Mouse (Mus musculus): ENCODE measurements at regions not wholly inside any gene's neighbourhood (a gene's known extent, or its start where the extent isn't known, plus 50 kb on each side); places are given as distances from the start of the nearest gene placed in this dataset.
A peak's percentile ranks its signal among the peaks of the same experiment; 100 is the strongest.

DNA sequence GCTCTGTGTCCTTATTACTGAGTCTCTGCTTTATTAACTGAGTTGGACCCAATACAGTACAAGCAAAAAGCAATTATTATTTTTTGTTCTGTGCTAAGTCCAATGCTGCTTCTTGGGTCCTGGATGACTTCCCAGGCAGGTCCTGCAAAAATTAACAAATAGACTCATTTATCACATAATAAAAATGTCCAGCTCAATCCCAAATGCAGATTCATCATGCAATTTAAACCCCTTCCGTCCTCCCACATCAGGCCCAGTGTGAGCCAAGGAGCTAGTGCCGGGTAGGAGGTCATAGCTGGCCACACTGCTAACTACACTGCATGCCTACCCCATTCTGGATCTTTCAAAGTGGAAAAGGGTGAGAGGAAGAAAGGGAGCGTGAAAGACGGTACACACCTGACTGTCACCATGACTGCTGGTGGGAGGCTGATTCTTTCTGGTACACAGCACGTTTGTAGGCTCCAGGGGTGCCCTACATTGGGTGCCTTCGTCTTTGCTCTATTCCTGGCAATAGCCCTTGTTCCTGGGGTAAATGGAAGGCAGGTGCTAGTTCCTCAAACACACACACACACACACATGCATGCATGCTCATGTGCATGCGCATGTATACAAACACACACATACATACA is 515.7 kb upstream of the Gm19410 start:
- DNase-seq = peak; percentile 53

DNA sequence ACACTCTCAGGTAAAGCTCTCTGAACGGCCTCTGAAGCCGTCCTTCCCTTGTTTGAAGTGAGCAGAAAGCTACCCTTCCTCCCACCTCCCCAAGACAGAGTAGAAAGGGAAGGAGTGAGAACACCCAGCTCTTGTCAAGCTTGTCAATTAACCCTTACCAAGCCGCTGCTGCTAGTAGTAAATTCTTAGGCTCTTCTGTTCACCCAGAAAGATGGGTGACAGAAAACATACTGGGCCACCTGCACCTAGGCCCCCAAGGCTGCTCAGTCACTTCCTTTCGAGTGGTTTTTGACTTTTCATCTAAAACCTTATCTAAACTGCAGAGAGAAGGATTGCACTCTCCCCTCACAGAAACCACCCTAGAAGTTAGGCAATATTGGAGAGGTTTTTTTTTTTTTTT is 514.9 kb upstream of the Gm19410 start:
- peak; percentile 63 for DNase-seq

DNA sequence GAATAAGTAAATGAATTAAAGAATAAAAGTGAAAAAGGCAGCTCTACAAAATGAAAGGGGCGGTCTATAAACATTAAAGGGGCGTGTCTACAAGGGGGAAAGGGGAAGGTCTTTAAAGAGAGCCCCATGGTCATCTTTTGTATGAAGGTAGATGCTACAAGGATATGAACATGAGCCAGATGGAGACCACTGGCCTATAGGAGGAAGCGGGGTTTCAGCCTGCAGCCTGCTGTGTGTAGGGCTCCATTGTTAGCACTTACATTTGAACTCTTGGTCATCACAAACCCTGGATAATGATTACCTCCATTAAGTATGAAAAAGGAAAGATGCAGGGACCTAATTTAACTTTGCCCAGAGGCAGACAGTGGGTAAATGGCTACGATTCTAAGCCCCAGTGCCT is 511.6 kb upstream of the Gm19410 start:
- no peak for DNase-seq

DNA sequence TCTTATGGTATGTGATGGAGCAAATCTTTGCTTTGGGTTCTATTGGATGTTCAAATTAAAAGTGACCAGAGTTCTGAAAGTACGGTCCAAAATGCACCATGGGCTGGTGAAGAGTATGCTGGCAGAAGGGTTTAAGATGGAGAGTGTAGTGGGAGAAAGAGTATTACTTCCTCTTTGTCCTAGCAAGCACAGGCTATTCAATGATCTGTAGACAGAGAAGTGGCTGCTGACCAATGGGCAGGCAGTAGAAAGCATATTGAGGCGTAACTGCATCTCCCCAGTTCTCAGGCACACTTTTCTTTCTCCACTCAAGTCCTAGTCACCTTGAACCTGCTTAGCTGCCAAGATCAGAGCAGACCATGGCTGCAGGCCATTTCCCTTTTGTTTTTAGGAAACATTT is 510.3 kb upstream of the Gm19410 start:
- DNase-seq = no peak

DNA sequence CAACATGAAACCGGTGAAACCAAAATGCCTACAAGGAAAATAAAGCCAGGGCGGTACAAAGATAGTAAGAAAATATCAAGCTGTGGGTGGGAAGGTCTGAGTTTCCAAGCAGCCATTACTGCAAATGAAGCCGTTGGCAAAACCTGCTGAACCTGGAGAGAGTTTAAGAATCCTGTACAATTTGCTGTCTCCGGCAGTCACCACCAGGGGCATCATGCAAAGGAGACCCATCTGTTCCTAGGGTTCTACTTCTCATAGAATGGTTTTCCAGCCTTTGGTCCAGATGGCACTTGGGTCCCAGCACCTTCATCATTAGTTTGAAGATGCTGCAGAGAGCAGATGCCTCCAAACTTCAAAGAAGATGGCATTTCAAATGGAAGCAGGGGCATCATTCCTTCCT is 508.6 kb upstream of the Gm19410 start:
- DNase-seq = peak; percentile 75

DNA sequence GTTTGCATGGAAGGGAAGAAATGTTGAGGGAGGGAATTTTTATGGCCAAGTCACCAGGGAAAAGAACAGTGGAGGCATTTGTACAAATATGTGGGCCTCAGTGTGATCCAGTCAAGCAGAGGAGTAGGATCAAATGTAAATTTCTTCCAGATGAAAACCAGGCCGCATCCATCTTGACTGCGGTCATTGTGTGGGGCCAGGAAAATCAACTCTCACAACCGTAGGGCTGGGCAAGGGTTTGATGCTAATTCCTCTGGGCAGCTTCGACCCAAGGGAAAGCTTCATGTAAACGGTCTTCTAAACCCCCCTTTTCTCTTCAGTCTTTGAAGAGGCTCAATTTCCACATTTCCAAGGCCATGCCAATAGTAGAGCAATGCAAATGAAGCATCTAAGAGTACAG is 497.4 kb upstream of the Gm19410 start:
- DNase-seq = no peak

DNA sequence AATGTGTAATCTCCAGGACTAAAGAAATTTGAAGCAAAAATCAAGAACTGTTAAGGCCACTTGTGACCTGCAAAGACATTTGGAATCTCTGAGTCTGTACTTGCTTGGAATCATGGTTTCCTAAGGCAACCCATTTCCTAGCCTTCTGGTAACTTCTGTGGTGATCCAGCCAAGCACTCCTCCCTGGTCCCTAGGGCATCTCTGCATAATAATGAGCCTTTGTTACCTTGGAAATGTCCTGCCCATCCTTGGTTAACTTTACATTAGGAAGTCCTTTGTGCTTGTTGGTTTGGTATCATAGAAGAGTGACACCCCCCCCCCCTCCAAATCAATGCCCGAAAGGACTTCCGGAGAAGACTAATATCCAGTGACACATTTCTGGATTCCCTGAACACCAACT is 496.6 kb upstream of the Gm19410 start:
- no peak for DNase-seq

DNA sequence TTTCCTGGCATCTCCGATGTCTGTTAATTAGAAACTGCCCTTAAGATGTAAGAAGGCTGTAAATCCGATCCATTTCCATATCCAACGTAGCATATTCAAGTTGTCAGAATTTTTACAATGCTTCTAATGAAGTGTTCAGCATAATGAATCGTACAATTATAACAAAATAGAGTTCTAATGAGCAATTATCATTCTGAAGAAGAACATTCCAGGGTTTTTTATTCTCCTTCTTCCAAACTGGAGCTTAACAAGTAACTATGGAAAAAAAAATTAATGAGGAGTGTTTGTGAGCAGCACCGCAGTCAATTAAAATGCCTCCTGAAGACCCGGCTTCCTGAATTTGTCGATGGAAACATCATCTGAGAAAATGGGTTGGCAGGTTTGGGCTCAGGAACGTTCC is 489.6 kb upstream of the Gm19410 start:
- no peak for DNase-seq

DNA sequence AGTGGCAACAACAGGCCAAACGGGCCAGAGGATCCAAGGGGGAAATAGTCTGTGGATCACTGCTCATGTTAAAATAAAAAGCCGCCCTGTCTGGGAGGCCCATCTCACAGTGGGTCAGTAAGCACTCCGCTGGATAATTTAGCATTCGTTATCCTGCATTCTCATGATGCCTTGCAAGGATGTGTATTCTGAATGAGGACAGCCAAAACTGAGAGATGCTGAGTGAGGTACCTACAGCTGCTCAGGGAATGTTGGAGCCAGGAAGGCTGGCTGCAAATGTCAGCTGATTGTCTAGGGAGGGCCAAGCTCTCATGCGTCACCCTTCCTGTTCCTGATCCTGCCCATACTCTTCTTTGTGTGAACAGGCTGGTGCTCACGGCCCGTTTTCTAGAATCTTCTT is 489.1 kb upstream of the Gm19410 start:
- DNase-seq = no peak

DNA sequence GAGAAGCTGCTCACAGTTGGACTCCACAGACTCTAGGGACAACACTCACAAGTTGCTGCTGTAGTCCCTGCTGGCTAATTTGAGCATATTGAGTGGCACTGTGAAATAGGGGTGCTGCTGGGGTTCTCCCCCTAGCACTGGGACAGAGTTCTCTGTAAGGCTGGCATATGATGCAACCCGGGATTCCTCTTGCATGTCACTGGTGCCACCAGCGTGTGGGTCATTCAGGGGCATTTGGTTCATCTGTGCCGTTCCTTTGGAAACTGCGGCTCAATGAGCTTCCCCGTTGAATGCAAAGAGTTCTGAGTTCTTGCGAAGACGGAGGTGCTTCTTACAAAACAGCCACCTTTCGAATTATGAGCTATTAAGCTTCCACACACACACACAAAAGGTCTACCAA is 486.6 kb upstream of the Gm19410 start:
- DNase-seq = no peak

DNA sequence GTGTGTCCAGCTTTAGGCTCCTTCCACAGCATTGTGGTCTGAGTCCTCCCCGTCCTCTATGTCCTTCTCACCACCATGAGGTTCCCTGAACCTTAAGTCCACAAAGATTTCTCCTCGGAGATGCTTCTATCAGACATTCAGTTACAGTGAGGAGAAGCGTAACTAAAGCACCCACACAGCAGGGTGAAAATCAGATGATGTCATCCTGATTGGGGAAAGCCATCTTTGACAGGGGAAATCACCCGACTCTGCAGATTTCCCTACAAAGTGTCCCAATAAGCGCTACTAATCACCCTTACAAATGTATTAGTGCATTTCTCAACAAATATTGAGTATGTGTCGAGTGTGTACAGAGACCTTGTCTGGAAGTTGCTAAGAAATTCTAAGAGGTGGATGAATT is 484.8 kb upstream of the Gm19410 start:
- no peak for DNase-seq

DNA sequence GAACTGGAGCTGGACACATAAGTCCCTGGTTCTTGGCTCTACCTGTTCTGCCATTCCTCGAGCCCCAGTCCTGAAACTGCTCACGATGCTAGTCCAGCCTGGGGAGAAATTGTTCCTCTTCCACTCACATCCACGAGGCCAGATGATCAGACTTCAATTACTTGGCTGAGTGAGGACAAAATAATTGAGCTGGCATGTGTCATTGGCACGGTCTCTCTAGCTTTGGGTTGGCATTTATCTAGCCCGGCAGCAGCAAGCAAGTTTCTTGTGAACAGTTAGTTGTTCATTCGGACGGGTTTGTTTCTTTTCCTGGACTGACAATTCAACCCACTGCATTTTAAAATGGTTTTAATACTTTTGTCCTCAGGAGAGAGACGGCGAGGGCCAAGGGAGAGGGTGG is 482.2 kb upstream of the Gm19410 start:
- DNase-seq = no peak

DNA sequence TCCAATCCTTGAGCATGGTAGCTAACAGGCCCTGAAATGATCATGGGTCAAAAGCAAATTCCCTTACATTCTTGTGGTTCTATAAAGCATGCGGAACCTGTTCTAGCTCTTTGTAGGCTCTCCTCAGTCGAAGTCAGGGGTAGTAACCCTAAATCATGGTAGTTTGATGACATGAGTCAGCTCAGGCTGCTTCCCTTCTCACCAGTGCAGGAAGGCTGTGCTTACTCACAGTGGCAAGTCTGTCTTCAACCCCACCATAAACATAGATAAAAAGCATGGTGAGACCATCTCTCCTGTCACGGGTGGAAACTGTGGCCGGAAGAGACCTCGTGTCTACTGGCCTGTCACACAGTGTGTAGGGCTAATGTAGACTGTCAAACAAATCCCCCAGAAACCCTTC is 476.6 kb upstream of the Gm19410 start:
- no peak for DNase-seq

DNA sequence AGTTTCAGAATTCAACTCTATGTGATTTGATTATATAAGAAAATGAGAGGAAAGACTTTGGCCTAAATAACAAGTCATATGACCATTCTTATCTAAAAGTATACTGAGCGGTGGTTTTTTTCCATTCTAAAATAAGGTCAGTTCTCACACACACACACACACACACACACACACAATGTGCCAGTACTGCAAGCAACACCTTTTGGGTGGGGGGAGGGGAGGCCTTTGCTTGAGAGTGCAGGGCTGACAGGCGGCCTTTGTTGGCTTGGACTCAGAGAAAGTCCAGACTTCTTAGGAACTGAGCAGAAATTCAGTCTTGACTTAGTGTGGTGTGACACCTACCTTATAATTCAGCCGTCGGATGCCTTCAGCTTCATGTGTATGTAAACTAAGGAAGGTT is 475.6 kb upstream of the Gm19410 start:
- no peak for DNase-seq

DNA sequence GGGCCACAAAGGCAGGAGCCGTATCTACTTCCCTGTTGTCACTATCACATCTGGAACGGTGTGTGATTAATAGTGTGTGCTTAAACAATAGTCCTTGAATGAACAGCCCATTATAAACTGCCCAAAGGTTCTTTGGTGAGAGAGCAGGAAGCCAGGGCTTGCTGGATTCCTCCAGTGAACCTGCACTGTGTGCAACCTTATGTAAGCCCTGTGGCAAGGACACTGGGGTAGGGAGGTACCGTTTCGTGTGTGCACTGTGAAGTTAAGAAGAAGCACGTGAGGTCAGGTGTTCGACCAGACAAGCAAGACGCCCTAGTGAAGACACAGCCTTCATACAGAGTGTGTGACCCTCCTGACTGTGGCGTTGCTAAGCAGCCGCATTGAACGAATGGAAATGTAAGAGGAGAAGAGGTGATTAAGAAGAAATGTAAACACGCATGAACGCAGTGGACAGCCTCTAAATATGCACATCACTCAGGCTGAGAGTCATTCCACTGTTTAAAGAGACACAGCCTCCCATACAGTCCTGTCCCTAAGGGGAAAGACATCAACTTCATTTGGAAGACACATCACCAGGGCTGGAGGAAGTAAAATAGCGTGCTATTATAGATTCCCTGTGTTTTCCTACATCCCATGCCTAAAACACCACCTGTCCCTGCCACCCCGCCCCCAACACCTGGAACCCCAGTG is 472.0 kb upstream of the Gm19410 start:
- DNase-seq = no peak

DNA sequence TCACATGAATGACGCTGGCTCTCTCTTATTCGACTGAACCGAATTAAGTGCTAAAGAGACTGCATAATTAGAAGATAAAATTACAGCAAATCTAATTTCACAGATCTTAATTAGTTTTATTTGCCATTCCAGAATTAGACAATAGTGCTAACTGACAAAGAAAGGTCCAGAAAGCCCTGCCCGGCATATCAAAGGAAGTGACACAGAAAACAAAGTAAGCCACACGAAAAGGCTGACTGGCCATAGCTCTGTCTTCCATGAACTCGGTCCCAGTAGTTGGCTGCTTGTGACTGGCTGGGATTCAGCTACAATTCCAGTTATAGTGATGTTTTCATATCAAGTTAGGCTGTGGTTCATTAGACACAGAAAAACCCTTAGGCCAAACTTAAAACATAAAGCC is 468.7 kb upstream of the Gm19410 start:
- no peak for DNase-seq

DNA sequence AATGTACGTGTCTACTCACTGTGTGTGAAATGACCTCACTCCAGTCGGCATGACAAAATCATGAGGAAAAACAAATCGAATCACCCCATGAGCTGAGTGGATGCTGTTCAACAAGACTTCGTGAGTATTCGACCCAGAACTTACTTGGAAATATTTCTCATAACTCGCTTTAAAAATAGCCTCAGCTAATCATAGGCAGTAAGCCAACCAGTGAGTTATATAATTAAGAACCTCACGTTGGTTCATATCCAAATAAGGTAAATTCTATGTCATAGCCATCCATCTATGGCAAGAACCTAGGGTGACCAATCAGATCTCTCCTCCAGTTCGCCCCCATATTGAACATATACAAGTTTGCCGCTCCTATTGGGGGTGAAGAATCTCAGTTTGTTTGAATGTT is 466.5 kb upstream of the Gm19410 start:
- no peak for DNase-seq

DNA sequence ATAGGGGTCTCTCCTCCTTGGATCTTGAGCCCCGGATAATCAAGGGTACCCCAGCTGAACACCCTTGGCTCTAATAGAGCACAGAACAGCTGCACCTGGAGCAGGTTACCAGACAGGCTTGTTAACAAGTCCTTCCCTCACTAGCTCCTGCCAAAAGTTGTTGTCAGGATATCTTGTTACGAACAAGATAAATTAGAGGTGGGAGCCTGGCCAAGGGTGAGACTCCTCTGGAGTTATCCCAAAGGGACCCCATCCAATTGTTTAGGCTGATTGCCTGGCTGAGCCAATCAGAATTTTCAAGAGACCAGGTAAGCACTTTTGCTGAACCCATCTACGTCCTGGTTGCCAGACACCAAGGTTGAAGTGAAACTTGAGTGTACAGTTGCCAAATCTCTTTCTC is 465.2 kb upstream of the Gm19410 start:
- DNase-seq = no peak

DNA sequence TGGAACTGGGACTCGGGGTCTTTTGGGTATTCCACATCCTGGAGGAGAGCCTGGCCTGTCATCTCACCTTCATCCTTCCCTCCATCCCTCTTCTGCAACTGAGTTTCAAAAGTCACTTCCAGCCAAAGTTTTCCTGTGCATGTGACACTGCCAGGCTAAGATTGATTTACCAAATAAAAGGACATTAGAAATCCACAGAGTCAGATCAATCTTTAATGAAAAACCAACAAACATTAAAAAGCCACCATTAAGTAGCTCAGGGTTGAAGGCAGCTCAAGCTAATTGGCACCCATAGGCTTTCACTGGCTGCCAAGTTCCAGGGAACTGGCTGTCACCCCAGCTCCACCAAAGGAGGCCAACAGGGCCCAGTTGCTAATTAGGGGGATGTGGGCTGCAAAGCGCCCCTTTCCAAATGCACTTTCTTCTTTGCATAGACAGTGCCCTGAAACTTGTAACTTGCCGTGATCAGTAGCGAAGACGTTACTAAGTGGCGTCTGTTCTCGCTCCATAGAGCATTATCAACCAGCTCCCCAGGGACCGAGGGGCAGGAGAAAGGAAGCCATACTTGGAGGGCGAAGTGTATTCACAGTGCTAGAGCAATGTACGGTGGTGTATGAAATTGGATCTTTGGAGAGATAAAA is 464.6 kb upstream of the Gm19410 start:
- DNase-seq = no peak

DNA sequence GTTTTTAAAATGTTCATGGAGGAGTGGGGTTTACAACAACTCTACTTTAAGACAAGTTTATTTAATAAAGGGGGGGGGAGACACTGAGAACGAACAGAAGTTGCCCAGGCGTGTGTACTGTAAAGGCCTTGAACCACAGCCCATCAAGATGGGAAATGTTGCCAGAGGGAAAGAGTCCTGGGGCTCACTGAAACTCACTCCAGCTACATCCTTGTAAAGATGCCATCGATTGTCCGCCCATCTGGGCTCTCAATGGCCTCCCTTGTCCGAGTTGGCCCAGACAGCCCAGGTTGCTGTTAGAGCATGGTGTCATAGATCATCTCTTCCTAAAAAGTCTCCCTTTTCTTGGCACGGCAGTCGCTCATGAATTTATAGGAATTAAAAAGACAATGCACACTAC is 462.7 kb upstream of the Gm19410 start:
- no peak for DNase-seq

DNA sequence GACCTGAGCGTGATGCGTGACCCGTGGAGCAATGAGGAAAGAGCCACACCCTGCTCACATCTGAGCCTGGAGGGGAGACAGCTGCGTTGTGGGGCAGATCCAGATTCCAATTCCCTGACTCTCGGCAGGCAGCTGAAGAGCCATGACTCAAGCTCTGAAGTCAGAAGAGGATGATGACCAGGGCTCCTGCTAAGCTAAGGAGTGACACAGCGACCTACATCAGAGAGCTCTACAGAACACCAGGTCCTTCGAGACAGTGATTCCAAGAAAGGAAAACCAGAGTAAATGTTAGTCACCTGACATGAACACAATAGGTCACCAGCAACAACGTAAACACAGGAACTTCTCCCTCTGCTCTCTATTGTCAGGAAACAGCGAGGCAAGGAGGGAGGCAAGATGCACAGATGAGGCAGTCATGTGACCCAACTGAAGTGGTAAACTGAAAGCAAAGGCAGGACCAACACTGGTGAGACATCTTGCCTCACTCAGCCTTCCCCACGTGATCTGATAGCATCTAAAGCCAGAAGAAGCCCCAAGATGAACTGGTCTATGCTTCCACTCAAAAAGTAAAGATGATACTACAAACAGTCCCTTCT is 444.2 kb upstream of the Gm19410 start:
- DNase-seq = peak; percentile 52

DNA sequence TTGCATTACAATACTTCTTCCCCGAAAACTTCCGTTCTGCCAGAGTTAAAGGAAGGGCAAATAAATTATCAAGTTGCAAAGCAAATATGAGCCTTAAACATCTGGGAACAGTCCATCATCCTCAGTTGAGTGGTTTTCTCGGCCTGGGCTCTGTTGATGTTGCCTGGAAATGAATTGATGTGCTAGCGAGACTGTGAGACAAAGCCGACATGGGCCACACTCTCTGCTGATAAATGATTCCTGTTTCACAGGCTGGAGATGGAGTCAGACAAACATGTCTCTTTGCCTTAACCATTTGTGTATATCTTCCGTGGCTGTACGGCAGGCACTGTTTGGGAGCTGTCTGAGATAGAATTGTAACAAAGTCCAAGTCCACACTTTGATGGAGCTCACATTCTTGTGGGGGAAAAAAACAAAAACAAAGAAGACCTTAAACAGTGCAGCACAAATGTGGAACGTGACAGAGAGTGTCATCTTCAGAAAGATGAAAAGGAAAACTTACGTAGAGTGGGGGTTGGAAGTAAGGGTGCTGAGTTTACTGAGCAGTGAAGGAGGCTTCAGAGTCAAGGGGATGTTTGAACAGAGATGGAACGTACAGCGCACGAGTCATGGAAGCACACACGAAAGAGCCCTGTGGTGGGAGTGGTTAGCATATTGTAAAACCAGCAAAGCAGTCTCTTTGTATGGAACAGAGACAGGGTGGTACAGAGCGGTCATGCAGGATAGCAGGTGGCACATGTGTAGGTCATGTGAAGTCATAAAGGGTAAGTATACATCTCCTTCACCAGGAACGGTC is 442.2 kb upstream of the Gm19410 start:
- no peak for DNase-seq

Measured in thymus, postnatal 4 days (tissue).